Mouse (Mus musculus) 3T3-L1 (cell line): ENCODE data around the gene Nckap1l.

ENCODE experiments used
- DNase-seq: peaks from one replicate; pipeline ENCODE4 v3.0.0-alpha.2; 2015; ENCODE audit warnings: low read depth, low spot score

The Nckap1l gene

GRCm38 (mm10) chr15:103500723-103501122 lies 47.1 kb downstream of the Nckap1l start:
- no peak for DNase-seq

DNA sequence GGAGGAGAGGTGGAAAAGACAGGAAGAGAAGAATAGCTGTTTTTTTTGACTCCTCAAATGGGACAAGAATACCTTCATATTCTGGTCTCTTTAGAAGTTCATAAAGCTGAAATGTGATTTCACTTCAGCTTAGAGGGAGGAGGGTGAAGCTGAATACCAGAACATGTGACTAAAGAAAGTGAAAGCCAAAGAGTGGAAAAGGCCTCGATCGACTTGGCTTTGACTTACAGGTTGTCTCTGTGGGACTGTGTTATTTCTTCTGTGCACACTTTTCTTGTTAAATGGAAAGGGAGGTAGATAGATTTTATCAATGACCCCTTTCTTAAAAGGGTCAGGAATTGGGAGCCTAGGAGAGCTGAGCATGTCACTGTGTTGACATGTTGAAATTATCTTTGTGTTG lies 47.6 kb downstream of the Nckap1l start:
- no peak for DNase-seq

GRCm38 (mm10) chr15:103502435-103503250 lies 49.0 kb downstream of the Nckap1l start, which contains the start of gene Pde1b:
Gene Pde1b, plus strand, starts transcription at chr15:103503034.
- DNase-seq: no peak

- no peak for DNase-seq
Observed at GRCm38 (mm10) chr15:103503251-103503600, 49.6 kb downstream of the Nckap1l start.

- no peak for DNase-seq
Observed at GRCm38 (mm10) chr15:103503660-103504059, 50.1 kb downstream of the Nckap1l start.

GRCm38 (mm10) chr15:103509317-103509716 lies 55.7 kb downstream of the Nckap1l start:
- DNase-seq: no peak

GRCm38 (mm10) chr15:103511652-103512051 lies 58.1 kb downstream of the Nckap1l start:
- no peak for DNase-seq

GRCm38 (mm10) chr15:103513621-103514031 lies 60.0 kb downstream of the Nckap1l start:
- DNase-seq: no peak

DNA sequence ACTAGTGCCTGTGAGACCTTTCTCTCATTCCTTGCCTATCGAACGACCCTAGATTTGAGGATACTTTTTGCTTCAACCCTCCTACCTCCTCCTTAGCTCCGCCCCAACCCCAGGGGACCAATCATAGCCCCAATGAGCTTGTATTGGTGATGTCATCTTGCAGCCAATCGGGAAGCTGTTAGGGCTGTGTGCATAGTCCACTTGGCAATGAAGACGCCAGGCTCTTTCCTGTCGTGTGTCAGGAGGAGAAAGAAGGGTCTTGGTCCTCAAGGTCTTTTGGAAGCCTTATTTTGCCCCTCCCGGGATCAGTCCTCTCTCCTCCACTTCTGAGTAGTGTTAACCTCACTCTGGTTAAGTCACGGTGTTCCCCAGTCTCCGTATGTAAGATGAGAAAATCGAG lies 60.5 kb downstream of the Nckap1l start:
- DNase-seq: peak; percentile 47

- peak; percentile 78 for DNase-seq
Observed at GRCm38 (mm10) chr15:103514914-103515313, 61.3 kb downstream of the Nckap1l start.

- DNase-seq: peak; percentile 56
Observed at GRCm38 (mm10) chr15:103518600-103519385, 65.2 kb downstream of the Nckap1l start.

- DNase-seq: no peak
Observed at GRCm38 (mm10) chr15:103519386-103520378, 66.1 kb downstream of the Nckap1l start.

GRCm38 (mm10) chr15:103522458-103523099 lies 69.0 kb downstream of the Nckap1l start:
- DNase-seq: no peak

DNA sequence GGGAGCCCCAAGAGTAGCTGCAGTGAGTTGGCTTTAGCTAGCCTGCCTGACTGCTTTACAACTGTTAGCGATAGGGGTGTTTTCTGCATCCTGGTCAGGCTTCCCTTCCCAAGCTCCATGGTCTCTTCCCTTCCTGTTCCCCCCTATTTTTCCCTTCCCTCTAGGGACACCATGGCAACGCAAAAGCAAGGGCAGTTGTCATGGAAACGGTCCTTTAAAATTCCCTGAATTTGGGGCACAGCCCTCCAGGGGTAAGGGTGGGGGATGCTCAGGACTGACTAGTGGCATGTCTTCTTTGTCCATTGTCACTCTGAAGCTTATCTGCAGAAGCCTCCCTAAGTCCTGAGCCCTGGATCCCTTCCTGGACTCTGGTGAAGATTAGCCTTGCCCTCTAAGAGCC lies 69.6 kb downstream of the Nckap1l start:
- no peak for DNase-seq

- peak; percentile 82 for DNase-seq
Observed at GRCm38 (mm10) chr15:103530372-103530771, 76.8 kb downstream of the Nckap1l start.

GRCm38 (mm10) chr15:103534054-103534620 lies 80.5 kb downstream of the Nckap1l start:
- DNase-seq: no peak

- DNase-seq: no peak
Observed at GRCm38 (mm10) chr15:103535030-103535429, 81.4 kb downstream of the Nckap1l start.

DNA sequence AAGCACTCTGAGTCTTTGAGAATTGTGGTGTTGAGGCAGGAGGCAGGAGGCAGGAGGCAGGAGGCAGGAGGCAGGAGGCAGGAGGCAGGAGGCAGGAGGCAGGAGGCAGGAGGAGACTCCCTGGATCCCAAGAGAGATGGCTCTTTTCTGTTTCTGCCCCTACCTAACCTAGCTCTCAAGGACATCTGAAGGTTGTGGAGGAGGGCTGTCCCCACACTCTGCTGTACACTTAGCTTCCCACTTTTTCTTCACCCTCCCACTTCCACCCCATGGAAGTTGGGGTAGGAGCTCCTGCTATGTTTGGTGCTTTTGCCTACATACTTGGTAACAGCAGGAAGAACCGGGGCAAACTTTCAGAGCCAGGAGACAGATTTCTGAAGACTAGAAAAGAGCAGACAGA lies 82.2 kb downstream of the Nckap1l start:
- DNase-seq: no peak

- no peak for DNase-seq
Observed at GRCm38 (mm10) chr15:103536456-103536855, 82.9 kb downstream of the Nckap1l start.

- no peak for DNase-seq
Observed at GRCm38 (mm10) chr15:103537011-103537821, 83.6 kb downstream of the Nckap1l start.
